Mouse (Mus musculus) cerebellum, postnatal 25 days (tissue): ENCODE results near the gene Gpr158.
"Not testable (repeated sequence)": the region's sequence is repeated elsewhere in the genome, so short reads cannot be mapped to it uniquely, and the experiment has no call there.

Experiments
- DNase-seq, 2 experiments: peaks; one replicate each; pipeline ENCODE4 v3.0.0; 2021; ENCODE audit warnings: mixed read lengths in 2 of 2

Gene Gpr158

GRCm38 (mm10) chr2:21367345-21368111 is at the start of gene Gpr158:
TSS of gene Gpr158 (plus strand) at chr2:21367542.
- peak; percentile 97 to 98 for DNase-seq

GRCm38 (mm10) chr2:21343821-21344220 is 23.5 kb upstream of the Gpr158 start:
- DNase-seq, result peak; percentile 85 to 88

- DNase-seq, result peak; percentile 70 to 73
These were observed 1.2 kb downstream of the Gpr158 start for GRCm38 (mm10) chr2:21368351-21369170.

GRCm38 (mm10) chr2:21369171-21369485 is 1.8 kb downstream of the Gpr158 start:
- DNase-seq, result peak in 1 of 2 experiments; percentile 52

- peak; percentile 66 to 79 for DNase-seq
These were observed 2.2 kb downstream of the Gpr158 start for GRCm38 (mm10) chr2:21369556-21369955.

GRCm38 (mm10) chr2:21379516-21379915 is 12.2 kb downstream of the Gpr158 start:
- no peak for DNase-seq

GRCm38 (mm10) chr2:21392727-21393126 is 25.4 kb downstream of the Gpr158 start:
- no peak for DNase-seq

- DNase-seq, result peak; percentile 41 to 65
These were observed 30.0 kb downstream of the Gpr158 start for GRCm38 (mm10) chr2:21397347-21397746.

- peak in 1 of 2 experiments; percentile 42 for DNase-seq
These were observed 32.3 kb downstream of the Gpr158 start for GRCm38 (mm10) chr2:21399657-21400056.

GRCm38 (mm10) chr2:21405617-21406016 is 38.3 kb downstream of the Gpr158 start:
- DNase-seq, result peak; percentile 60 to 78

GRCm38 (mm10) chr2:21407443-21407985 is 40.2 kb downstream of the Gpr158 start:
- no peak for DNase-seq

- peak in 1 of 2 experiments; percentile 44 for DNase-seq
These were observed 41.5 kb downstream of the Gpr158 start for GRCm38 (mm10) chr2:21408821-21409220.

- peak in 1 of 2 experiments; percentile 17 for DNase-seq
These were observed 62.9 kb downstream of the Gpr158 start for GRCm38 (mm10) chr2:21430288-21430687.

GRCm38 (mm10) chr2:21431182-21431581 is 63.8 kb downstream of the Gpr158 start:
- peak in 1 of 2 experiments; percentile 18 for DNase-seq

- DNase-seq, result no peak
These were observed 72.3 kb downstream of the Gpr158 start for GRCm38 (mm10) chr2:21439626-21440025.

- DNase-seq, result not testable (repeated sequence)
These were observed 93.3 kb downstream of the Gpr158 start for GRCm38 (mm10) chr2:21460606-21461005.

- DNase-seq, result no peak
These were observed 107.6 kb downstream of the Gpr158 start for GRCm38 (mm10) chr2:21474957-21475356.

GRCm38 (mm10) chr2:21496881-21497280 is 129.5 kb downstream of the Gpr158 start:
- DNase-seq, result no peak

GRCm38 (mm10) chr2:21497965-21498364 is 130.6 kb downstream of the Gpr158 start:
- DNase-seq, result peak in 1 of 2 experiments; percentile 11

- DNase-seq, result no peak
These were observed 132.1 kb downstream of the Gpr158 start for GRCm38 (mm10) chr2:21499399-21499798.

GRCm38 (mm10) chr2:21507449-21507848 is 140.1 kb downstream of the Gpr158 start:
- DNase-seq, result no peak

GRCm38 (mm10) chr2:21530750-21531149 is 163.4 kb downstream of the Gpr158 start:
- no peak for DNase-seq

GRCm38 (mm10) chr2:21619180-21619579 is 251.8 kb downstream of the Gpr158 start:
- no peak for DNase-seq

GRCm38 (mm10) chr2:21632136-21632535 is 264.8 kb downstream of the Gpr158 start:
- peak; percentile 51 to 63 for DNase-seq
